Mouse (Mus musculus) brain, adult 2 months (tissue): Measurements from ENCODE around the gene Hap1.
"Not testable (repeated sequence)": the region's sequence is repeated elsewhere in the genome, so short reads cannot be mapped to it uniquely, and the experiment has no call there.

ENCODE experiments used
- DNase-seq: peaks from one replicate; pipeline ENCODE4 v3.0.0; 2011; ENCODE audit warnings: low read depth, low spot score

Hap1 gene

GRCm38 (mm10) chr11:100391081-100391883 lies 35.4 kb upstream of the Hap1 start:
- DNase-seq, result peak; percentile 86

DNA sequence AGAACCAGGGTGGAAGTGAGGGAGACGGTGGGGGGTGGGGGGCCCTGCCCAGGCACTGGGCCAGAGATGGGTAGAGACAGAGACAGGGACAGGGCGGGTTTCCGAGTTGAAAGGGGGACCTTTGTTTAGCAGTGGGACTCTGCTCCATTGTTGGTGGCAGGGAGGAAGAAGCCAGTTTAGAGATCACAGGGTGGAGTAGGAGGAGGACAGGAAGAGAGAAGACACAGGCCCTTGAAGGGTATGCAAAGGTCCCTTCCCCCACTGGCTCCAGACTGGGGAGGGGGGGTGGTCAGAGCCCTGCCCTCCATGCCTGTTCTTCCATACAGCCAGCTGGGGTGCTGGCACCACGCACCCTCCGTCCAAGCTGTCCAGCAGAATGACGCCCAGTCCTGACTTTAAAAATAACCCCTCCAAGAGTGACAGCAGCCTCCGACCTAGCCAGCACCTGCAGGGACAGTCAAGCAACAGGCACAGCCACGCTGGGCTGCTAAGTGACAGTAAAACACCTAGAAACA lies 34.1 kb upstream of the Hap1 start:
- peak; percentile 94 for DNase-seq

DNA sequence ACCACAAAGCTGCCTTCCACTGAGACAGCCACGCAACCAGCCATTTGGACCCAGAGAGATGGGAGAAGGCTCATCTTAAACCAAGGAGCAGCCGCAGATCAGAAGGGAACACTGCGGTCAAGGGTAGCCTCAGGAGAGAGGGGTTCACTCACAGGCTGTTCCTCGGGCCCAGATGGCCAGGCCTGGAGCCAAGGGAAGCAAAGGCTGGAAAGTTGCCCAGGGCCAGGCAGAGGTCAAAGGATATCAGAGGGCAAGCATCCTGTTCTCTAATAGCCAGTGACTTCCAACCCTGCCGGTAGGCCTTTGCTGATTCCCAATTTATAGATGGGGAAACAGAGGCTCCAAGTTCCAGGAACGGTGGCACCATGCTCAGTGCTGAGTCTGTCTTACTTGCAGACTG lies 32.7 kb upstream of the Hap1 start:
- peak; percentile 69 for DNase-seq

DNA sequence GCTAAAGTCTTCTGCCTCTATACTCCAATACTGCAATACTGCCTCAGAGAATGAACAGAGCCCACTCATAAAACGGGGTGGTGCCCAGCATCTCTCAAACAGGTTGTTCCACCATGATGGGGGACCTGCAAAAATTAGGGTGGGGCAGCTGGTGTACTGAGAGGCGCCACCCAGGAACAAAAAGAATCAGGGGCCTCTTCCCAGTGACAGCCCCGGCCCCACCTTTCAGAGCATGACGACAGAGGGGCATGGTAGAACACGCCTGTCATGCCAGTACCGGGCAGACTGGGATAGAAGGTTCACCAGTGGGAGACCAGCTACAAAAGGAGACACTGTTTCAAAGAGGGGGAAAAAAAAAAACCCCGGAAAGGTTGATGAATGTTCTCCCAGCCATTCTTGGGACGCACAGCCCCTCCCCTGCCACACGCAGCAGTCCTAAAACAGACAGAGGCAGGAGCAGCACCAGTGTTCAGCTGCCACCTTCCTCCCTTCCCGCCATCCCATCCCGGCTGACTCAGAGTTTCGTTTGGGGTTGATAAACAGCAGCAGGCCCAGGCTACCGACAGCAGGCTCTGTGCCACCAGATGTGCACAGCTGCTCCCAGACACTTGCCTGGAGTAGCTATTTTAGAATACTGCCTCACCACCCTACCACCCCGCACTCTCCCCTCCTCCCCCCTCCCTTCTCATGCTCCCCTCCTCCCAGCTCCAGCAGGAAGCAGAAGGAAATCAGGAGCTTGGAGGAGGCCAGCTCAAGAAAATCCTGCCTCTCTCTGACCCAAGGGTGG lies 31.9 kb upstream of the Hap1 start:
- peak; percentile 92 for DNase-seq

DNA sequence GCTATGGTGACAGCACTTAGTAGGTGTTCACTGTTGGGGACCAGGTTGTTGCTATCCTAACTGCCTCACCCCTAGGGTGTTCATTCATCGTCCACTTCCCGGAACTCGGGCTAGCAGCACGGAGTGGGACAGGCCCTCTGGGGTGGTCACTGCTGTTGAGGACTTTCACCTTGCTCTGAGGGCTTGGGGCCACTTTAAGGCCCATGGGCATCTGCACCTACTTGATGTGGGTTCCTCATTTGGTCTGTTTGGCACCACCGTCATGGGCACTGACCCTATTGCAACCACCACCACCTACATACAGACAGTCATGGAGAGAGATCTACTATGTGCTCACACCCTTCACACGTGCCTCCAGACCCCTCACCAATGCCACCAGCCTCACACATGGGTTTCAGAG lies 31.2 kb upstream of the Hap1 start:
- DNase-seq, result no peak

GRCm38 (mm10) chr11:100386586-100386985 lies 30.7 kb upstream of the Hap1 start:
- no peak for DNase-seq

DNA sequence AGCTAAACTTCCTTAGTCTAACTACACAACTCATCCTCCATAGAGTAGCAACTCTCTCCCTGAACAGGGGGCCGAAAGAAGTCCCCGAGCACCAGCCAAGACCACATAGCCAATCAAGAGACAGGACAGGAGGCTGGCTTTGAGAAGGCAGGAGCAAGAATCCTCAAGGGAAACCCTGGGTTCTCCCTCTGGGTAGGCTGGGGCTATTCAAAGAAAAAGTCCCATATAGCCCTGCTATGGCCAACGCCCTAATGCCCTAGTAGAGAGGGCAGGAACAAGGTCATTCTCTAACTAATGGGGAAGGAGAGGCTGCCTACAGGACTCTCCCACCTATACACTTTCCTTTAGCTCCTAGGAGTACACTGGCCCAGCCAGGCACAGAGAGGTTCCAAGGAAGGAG lies 29.1 kb upstream of the Hap1 start:
- DNase-seq, result no peak

GRCm38 (mm10) chr11:100382682-100383081 lies 26.8 kb upstream of the Hap1 start:
- DNase-seq, result no peak

DNA sequence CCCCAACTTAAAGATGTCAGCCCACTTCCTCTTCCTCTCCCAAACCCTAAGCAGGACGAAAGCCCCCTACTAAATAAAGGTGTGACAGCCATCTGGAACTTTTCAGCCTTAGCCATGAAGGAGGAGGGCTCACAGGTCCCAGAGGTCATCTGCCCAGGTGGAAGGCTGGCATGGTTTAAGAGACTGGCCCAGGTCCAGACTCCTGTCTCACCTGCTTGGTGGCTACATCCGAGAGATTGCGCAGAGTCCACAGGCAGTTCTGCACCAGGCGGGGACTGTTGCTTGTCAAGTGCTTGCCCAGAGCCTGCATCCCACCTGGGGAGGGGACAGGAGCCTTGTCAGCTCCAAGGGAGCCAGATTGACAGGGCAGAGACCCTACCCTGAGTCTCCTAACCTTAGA lies 23.4 kb upstream of the Hap1 start:
- DNase-seq, result no peak

DNA sequence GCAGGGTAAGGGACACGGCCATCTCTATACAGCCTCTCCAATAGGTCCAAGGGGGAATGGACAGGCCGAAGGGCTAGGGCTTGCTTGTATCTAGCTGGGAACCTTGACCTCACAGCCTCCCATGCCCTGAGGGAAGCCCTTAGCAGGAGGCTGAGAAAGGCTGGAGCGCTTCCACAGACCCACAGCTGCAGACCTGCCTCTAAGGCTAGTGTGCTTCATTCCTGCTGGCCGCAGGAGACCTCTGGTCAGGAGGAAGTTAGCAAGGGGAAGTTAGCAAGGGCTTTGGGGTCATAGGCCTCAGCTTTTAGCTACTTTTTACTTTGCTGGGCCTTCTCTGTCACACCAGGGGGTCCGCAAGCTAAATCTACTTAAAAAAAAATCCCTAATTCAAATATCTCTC lies 22.5 kb upstream of the Hap1 start:
- DNase-seq, result no peak

DNA sequence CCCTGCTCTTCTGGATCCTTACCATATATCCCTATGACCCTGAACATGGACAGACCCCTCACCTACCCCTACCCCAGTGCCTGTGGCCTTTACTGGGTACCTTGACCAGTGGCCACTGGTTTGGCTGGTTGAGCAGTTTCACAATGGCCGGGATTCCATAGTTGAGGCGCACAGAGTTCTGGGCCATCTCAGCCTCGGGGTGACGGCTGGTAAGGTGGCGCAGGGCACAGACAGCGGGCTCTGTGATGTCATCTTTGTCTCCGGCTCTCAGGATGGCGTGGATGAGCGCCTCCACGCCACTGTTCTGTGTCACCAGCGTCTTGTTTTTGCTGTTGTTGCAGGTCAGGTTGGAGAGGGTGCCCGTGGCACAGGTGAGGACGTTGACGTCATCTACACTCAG lies 22.1 kb upstream of the Hap1 start:
- no peak for DNase-seq

DNA sequence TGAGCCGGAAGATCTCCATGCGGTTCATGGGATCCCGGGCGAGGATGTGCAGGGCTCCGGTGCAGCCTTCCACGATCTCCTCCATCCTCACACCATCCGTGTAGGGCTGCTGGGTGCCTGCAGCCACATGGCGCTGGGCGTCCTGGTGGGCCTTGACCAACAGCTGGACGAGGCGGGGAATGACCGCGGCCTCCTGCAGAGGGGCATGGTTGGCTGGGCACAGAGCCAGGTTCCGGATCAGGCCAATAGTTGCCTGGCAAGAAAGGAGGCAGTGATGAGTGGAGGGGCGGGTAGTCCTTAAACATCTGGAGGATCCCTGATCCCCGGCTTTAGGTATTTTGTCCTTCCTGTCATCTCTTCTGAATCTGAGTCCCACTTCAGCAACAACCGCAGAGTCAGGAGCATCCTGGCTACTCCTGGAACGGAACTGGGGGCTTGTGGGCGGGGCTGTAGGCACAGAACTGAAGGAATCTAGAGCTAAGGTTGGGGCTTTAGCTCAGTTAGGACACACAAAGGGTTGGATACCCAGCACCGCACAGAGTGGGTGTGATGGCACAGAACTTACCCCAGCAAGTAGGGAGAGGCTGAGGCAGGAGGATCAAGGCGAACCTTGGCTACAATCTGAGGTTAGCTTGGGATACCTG lies 20.9 kb upstream of the Hap1 start:
- DNase-seq, result no peak

DNA sequence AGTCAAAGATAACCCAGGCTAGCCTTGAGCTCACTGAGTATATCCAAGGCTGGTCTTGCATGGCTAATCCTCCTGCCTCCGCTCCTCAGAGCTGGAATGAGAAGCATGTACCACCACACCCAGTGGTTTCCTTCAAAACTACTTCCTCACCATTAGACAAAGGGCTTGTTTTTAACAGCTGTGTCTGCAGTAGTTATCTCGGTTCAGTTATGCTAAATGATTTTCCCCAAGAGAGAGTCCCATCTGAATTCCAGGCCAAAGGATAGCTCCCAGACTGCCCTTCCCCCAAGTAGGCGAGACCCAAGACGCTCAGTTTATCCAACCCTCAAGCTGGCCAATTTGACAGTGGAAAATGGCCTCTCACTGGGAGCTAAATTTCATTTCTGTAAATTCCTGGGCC lies 20.1 kb upstream of the Hap1 start:
- DNase-seq, result no peak

GRCm38 (mm10) chr11:100375127-100375526 lies 19.2 kb upstream of the Hap1 start:
- no peak for DNase-seq

GRCm38 (mm10) chr11:100371981-100372558 lies 16.1 kb upstream of the Hap1 start:
- DNase-seq, result no peak

DNA sequence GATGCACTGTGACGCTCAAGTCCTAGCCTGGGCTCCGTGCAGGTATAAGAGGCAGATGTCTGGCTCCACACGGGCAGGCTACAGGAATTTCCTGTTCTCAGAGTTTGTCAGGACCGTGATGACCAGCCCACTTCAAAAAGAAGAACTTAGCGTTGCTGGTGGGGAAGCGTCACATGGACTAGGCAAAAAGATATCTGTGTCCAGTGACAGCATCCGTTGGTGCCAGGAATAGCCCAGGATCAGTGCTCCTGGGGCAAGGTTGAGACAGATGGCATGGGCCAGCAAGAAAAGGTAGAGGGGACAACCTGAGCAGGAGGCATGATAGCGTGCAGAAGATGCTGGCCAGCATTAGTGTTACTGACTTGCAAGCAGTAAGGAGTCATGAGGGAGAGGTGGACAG lies 13.9 kb upstream of the Hap1 start:
- peak; percentile 69 for DNase-seq

DNA sequence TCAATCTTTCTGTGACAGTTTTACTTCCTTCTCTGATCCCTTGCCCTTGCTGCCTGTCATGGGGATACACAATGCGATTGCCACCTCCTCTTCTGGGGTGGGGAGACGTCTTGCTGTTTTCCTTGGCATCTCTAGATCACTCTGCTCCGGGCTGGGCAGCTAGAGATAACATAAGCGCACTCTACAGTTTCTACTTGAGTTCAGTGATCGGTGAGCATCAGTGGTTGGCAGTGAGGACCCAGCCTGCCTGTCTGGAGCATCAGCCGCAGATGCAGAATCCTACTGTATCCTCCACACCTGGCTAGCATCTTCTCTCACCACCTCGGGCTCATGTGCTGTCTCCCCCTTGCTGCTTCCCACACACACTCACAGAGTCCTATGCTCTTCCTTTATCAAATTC lies 13.2 kb upstream of the Hap1 start:
- no peak for DNase-seq

GRCm38 (mm10) chr11:100362979-100363562 lies 7.1 kb upstream of the Hap1 start:
- DNase-seq, result peak; percentile 90

- DNase-seq, result peak; percentile 82
Measured at GRCm38 (mm10) chr11:100362209-100362978, 6.5 kb upstream of the Hap1 start.

GRCm38 (mm10) chr11:100361059-100361458 lies 5.1 kb upstream of the Hap1 start:
- DNase-seq, result not testable (repeated sequence)

- no peak for DNase-seq
Measured at GRCm38 (mm10) chr11:100360175-100360574, 4.2 kb upstream of the Hap1 start.
